Mouse (Mus musculus) myocyte (in vitro differentiated cells): ENCODE results near the gene Specc1l. TPM values are rescaled to one million over a fixed set of nuclear protein-coding genes. Genes with fewer than 3 reads are reported as not detected.

Source experiments
- H3K27me3 ChIP-seq: one replicate; pipeline ENCODE4 v1.6.1; 2011; ENCODE audit not compliant: control insufficient read depth, insufficient read depth, insufficient read length
- H3K36me3 ChIP-seq: one replicate; pipeline ENCODE4 v1.6.1; 2011; ENCODE audit not compliant: control insufficient read depth, insufficient read depth
- H3K4me2 ChIP-seq: one replicate; pipeline ENCODE4 v1.6.1; 2011; ENCODE audit warnings: low read depth, control low read depth
- H3K4me3 ChIP-seq: one replicate; pipeline ENCODE4 v1.5.1; 2011; ENCODE audit warnings: mild to moderate bottlenecking, control low read depth, moderate library complexity
- H3K79me2 ChIP-seq: one replicate; pipeline ENCODE4 v1.6.1; 2011; ENCODE audit not compliant: control insufficient read depth, insufficient read depth
- H3ac ChIP-seq: one replicate; pipeline ENCODE4 v1.6.1; 2011; ENCODE audit not compliant: control insufficient read depth, insufficient read length
- CEBPB ChIP-seq: IDR thresholded peaks from 2 replicates; pipeline ENCODE4 v1.6.1; 2011; ENCODE audit warnings: mild to moderate bottlenecking, moderate library complexity; ENCODE audit not compliant: poor library complexity, insufficient read depth, severe bottlenecking
- E2F4 ChIP-seq: IDR thresholded peaks from one replicate; pipeline ENCODE4 v1.6.1; 2011; ENCODE audit warnings: mild to moderate bottlenecking, control low read depth, moderate library complexity; ENCODE audit not compliant: insufficient read depth
- MAX ChIP-seq: IDR thresholded peaks from one replicate; pipeline ENCODE4 v1.6.1; 2011; ENCODE audit warnings: low read depth, mild to moderate bottlenecking, control low read depth
- MYOD1 ChIP-seq, 3 experiments: IDR thresholded peaks; one replicate each; pipeline ENCODE4 v1.6.1; 2011; ENCODE audit warnings: control low read depth in 2 of 3, low read depth in 2 of 3, mild to moderate bottlenecking in 2 of 3, moderate library complexity in 1 of 3; ENCODE audit not compliant: insufficient read length in 2 of 3, control insufficient read depth in 1 of 3
- MYOG ChIP-seq, 3 experiments: IDR thresholded peaks; one replicate each; pipeline ENCODE4 v1.6.1; 2011; ENCODE audit warnings: control low read depth in 2 of 3, low read depth in 2 of 3, mild to moderate bottlenecking in 2 of 3; ENCODE audit not compliant: insufficient read length in 2 of 3, control insufficient read depth in 1 of 3, insufficient read depth in 1 of 3
- POLR2A ChIP-seq: IDR thresholded peaks from one replicate; pipeline ENCODE4 v1.6.1; 2011; ENCODE audit warnings: low read depth, mild to moderate bottlenecking, control low read depth, moderate library complexity; ENCODE audit not compliant: insufficient read length
- POLR2AphosphoS2 ChIP-seq: IDR thresholded peaks from one replicate; pipeline ENCODE4 v1.6.1; 2011; ENCODE audit warnings: low read depth, control low read depth; ENCODE audit not compliant: insufficient read length
- REST ChIP-seq: IDR thresholded peaks from one replicate; pipeline ENCODE4 v1.6.1; 2011; ENCODE audit warnings: mild to moderate bottlenecking, control low read depth, moderate library complexity; ENCODE audit not compliant: insufficient read depth, insufficient read length
- SRF ChIP-seq: IDR thresholded peaks from one replicate; pipeline ENCODE4 v1.6.1; 2011; ENCODE audit warnings: low read depth; ENCODE audit not compliant: control insufficient read depth, insufficient read length
- TCF12 ChIP-seq: IDR thresholded peaks from one replicate; pipeline ENCODE4 v1.6.1; 2011; ENCODE audit warnings: mild to moderate bottlenecking, control low read depth; ENCODE audit not compliant: poor library complexity, insufficient read depth, severe bottlenecking
- TCF3 ChIP-seq: IDR thresholded peaks from one replicate; pipeline ENCODE4 v1.6.1; 2011; ENCODE audit warnings: low read depth, control low read depth; ENCODE audit not compliant: insufficient read length
- USF1 ChIP-seq: IDR thresholded peaks from one replicate; pipeline ENCODE4 v1.6.1; 2011; ENCODE audit warnings: low read depth, mild to moderate bottlenecking, control low read depth, moderate library complexity
- polyA plus RNA-seq: library from polyadenylated mRNA; unstranded; fragments of >200 nt; fragmentation: generic; extraction: Trizol; gene quantifications from one replicate; pipeline ENCODE4 v1.2.1, GENCODE M21; 2012; ENCODE audit warnings: missing spikeins

Specc1l gene
- polyA plus RNA-seq, 1 experiment: 20.4 TPM

DNA sequence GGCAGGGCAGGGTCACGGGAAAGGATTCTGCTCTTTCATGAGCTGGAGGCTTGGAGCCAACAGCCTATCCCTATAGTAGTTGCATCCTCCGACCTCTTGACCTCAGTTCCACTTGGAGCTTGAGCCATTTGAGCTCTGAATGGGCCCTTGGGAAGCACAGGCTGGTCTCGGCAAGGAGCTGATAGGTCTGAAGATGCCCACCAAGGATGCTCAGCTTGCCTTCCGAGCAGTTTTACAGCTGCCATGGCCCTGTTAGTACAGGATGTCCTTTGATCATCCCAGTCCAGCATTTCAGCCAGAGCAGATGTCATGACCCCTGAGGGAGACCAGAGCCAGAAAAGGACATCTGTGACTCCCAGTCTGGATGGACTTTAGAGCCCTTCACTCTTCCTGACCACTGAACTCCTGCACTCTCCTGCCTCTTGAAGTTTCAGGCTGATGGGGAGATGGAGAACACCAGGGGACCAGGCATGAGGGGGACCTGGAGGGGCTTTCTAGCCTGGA lies 116.4 kb downstream of the Specc1l start:
- Histone ChIP-seq H3ac (no peak overlapping the region), H3K27me3 (no peaks in the 10 kb centered on the region), H3K4me3 (no peak overlapping the region), H3K36me3 (no peaks in the 10 kb centered on the region), H3K79me2 (no peaks in the 10 kb centered on the region), H3K4me2 (no peak overlapping the region)
- TF ChIP-seq MYOG (IDR thresholded peaks at IDR 0.05; ENCODE audit: control insufficient read depth in 1 of 3, insufficient read depth in 1 of 3, insufficient read length in 2 of 3, low read depth in 2 of 3) (no peak), CEBPB (no peak), USF1 (no peak), POLR2A (no peak), POLR2AphosphoS2 (no peak), MYOD1 (IDR thresholded peaks at IDR 0.05; ENCODE audit: control insufficient read depth in 1 of 3, insufficient read length in 2 of 3, low read depth in 2 of 3) (no peak), MAX (no peak), REST (no peak), SRF (no peak), E2F4 (no peak), TCF3 (no peak), TCF12 (no peak)

DNA sequence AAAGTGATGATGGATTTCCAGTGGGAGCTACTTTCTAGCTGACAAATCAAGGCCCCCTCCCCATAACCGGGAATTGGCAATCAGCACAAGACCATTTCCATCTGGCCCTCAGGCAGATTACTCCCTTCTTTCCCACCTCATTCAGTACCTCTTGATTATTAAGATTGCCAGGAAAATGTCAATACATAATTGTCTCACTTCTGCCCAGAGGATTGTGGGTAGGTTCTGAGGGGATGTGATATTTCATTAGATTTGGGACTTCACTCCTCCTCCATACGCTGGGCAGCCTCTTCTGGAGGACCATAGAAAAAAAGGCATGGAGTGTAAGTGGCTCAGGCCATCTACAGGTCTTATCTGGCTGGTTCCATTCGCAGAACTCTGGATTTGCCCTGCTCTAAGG lies 120.4 kb downstream of the Specc1l start:
- H3ac ChIP-seq: no peak overlapping the region
- no peak overlapping the region for H3K4me2 ChIP-seq
- peaks cover 10% of the 10 kb centered on the region for H3K27me3 ChIP-seq
- TF ChIP-seq MAX: no peak
- TF ChIP-seq SRF: no peak
- no peak for TF ChIP-seq TCF12
- TF ChIP-seq CEBPB: no peak
- H3K4me3 ChIP-seq: no peak overlapping the region
- H3K36me3 ChIP-seq: no peaks in the 10 kb centered on the region
- no peaks in the 10 kb centered on the region for H3K79me2 ChIP-seq

DNA sequence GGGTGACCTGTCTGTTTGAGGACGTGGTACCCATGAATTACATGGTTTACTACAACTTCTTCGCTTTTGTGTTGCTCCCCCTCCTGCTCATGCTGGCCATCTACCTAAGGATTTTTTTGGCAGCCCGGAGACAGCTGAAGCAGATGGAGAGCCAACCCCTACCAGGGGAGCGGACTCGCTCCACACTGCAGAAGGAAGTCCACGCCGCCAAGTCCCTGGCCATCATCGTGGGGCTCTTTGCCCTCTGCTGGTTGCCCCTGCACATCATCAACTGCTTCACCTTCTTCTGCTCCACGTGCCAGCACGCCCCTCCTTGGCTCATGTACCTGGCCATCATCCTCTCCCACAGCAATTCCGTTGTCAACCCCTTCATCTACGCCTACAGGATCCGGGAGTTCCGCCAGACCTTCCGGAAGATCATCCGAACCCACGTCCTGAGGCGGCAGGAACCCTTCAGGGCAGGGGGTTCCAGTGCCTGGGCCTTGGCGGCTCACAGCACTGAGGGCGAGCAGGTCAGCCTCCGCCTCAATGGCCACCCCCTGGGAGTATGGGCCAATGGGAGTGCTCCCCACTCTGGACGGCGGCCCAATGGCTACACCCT lies 121.4 kb downstream of the Specc1l start:
- Histone ChIP-seq H3K4me2 (no peak overlapping the region), H3K27me3 (peaks cover 10% of the 10 kb centered on the region), H3K36me3 (no peaks in the 10 kb centered on the region), H3K4me3 (no peak overlapping the region), H3ac (no peak overlapping the region), H3K79me2 (no peaks in the 10 kb centered on the region)
- no peak for TF ChIP-seq TCF3
- no peak for TF ChIP-seq USF1
- TF ChIP-seq REST: no peak
- no peak for TF ChIP-seq POLR2A

DNA sequence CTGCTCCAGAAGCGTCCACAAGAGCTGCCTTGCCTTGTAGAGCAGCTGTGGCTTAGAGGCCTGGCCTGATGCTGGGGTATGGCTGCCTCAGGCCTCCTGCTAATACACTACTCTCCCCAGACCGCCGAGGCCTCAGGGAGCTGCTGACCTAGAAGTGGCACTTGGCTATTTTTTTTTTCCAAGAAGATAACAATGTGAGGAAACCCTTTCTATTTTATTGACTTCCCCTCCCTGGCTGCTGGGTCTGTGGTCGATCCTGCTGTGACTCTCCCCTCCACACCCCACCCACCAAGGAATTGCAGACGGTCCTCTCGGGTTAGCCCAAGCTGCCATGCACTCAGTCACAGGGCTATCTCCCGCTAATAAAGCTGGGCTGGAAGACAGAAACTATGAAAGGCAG lies 122.3 kb downstream of the Specc1l start:
- peaks cover 10% of the 10 kb centered on the region for H3K27me3 ChIP-seq
- TF ChIP-seq USF1 (no peak), REST (no peak), SRF (no peak), E2F4 (no peak), POLR2A (no peak), TCF12 (no peak), MYOG (IDR thresholded peaks at IDR 0.05; ENCODE audit: control insufficient read depth in 1 of 3, insufficient read depth in 1 of 3, insufficient read length in 2 of 3, low read depth in 2 of 3) (no peak), MAX (no peak)

DNA sequence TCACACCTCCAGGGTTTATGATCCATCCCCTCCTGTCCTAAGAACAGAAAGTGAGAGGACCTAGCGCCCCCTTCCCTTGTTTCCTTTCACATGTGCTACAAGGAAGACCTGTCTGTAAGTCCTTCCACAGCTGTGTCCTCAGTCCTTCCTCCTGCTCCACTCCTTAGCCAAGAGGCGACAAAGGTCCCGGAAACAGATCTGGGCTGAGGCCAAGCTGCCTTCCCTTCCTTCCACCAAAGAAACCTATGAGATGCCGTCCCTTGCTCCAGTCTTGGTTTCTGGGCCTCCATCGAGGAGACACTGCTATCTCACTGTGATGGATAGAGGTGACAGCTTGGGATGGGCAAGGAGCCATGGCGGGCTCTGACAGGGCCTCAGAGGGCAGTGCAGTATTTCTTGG lies 123.2 kb downstream of the Specc1l start:
- no peak overlapping the region for H3ac ChIP-seq
- TF ChIP-seq POLR2AphosphoS2 (no peak), CEBPB (no peak), MAX (no peak), MYOD1 (IDR thresholded peaks at IDR 0.05; ENCODE audit: control insufficient read depth in 1 of 3, insufficient read length in 2 of 3, low read depth in 2 of 3) (no peak), TCF12 (no peak), E2F4 (no peak), REST (no peak), TCF3 (no peak), POLR2A (no peak), MYOG (IDR thresholded peaks at IDR 0.05; ENCODE audit: control insufficient read depth in 1 of 3, insufficient read depth in 1 of 3, insufficient read length in 2 of 3, low read depth in 2 of 3) (no peak), SRF (no peak), USF1 (no peak)
- no peak overlapping the region for H3K4me3 ChIP-seq
- no peak overlapping the region for H3K4me2 ChIP-seq
- H3K36me3 ChIP-seq: no peaks in the 10 kb centered on the region
- H3K79me2 ChIP-seq: no peaks in the 10 kb centered on the region
- H3K27me3 ChIP-seq: peaks cover 10% of the 10 kb centered on the region

More for the DNA sequence above, 122.3 kb downstream of the Specc1l start:
- Histone ChIP-seq H3K4me3 (no peak overlapping the region), H3K79me2 (no peaks in the 10 kb centered on the region), H3K4me2 (no peak overlapping the region), H3K36me3 (no peaks in the 10 kb centered on the region), H3ac (no peak overlapping the region)
